Mouse (Mus musculus) adrenal gland (tissue): ENCODE data around the gene AC109138.7.

Experiments
- intact Hi-C: fragments of 180-260 bp; cut with DNase I; formaldehyde crosslinking; loops from one replicate; pipeline ENCODE4 v1.15.1; 2025

Gene AC109138.7

GRCm38 (mm10) chr19:4216041-4216685 is 2.0 kb downstream of the AC109138.7 start:
- intact Hi-C loops, result no loop called here

DNA sequence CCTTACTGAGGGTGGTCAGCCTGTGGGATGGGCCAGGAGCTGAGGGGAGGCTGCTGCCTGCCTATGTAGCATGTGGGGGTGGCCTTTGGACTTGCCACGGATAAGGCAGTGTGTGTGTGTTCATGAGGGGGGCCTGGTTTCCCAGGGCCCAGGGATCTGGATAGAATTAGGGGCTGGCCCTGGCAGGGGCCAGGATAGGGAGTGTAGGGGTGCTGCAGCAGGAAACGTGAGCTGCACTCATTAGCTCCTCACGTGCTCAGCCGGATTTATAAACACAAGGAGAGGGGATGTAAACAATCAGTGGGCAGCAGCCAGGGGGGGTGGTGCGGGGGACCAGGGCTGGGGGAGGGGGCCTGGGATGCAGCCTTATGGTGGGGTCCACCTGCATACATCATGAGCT is 3.0 kb downstream of the AC109138.7 start:
- intact Hi-C loops, result no loop called here

DNA sequence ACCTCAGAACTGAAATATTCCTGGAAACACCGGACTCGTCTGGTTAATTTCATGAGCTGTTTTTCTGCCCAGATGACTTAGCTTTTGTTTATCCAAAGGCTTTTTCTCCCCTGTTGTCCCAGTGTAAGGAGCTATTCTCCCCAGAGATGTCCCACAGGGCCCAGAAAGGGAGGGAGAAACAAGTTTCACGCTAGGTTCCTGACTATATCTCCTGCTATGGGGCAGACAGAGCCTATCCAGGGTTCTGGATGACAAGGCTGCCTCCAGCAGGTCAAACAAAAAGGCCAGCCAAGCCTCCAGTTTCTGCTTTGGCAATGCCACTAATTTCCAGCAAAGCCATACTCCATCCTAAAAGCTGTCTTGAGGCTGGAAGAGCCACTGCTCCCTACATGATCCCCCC is 3.7 kb downstream of the AC109138.7 start:
- intact Hi-C loops, result no loop called here

- intact Hi-C loops, result no loop called here
Measured at GRCm38 (mm10) chr19:4218293-4218692, 4.1 kb downstream of the AC109138.7 start.

DNA sequence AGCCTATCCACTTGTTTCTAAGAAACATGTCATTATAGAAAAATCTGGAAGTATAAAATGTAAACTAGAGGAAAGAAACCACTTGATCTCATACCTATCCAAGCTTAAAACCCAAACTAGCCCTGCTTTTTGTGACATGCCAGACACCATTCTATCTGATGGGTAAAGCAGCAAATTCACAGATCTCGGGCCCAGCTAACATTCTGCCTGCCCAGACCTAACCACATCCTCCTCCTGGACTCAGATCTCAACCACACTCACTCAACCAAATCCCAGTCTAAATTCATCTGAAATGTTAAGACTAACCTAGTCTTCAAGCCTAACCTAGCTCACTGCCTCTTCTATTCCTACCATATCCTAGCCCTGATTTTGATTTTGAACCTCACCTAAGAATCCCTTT is 4.6 kb downstream of the AC109138.7 start:
- intact Hi-C loops, result no loop called here

DNA sequence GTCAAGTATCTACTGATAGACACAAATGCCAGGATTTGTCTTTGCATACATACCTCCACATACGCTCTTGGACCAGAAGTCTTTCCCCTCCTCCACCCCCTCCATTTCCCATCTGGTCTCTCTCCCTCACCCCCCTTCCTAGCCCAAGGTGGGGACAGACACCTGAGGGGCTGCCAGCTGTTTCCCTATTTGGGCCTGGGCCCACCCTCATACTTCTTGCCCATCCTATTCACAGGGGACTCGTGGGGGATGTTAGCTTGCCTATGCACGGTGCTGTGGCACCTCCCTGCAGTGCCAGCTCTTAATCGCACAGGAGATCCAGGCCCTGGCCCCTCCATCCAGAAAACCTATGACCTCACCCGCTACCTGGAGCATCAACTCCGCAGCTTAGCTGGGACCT is 5.8 kb downstream of the AC109138.7 start:
- intact Hi-C loops, result no loop called here

- intact Hi-C loops, result no loop called here
Measured at GRCm38 (mm10) chr19:4220416-4220815, 6.3 kb downstream of the AC109138.7 start.

DNA sequence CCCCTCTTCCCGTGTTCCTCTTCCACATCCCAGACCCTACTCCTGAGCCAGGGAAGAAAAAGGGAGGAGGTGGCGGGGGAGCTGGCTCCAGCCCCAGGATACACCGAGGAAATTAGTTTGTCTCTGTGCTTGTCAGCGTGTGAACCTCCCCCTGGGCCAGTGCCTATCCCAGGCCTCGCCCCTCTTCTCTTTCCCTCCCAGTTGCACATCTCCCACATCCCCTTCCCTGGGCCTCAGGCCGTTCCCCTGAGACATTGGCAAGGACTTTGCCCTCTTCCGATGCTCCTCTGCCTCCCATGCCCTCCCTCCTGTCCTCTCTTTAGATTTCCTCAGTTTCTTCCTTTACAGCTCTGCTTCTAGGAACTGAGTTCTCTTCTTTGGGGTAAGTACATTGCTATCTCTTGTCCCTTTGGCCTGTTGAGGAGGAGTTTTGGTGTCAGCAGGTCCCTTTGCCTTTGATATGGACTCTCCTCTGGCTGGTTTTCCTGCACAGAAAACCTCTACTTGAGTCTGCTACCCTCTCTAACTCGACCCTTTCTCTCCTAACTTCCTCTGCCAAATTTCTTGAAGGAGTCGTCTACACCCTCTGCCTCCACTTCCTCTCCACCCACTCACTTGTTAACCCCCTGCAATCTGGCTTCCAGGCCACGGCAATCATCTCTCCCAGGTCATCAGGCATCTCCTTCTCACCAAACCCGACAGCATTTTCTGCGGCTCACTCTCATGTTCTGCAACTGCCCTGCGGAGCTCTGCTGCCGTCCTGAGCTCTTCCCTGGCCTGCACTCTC is 7.0 kb downstream of the AC109138.7 start:
- intact Hi-C loops, result no loop called here

- intact Hi-C loops, result no loop called here
Measured at GRCm38 (mm10) chr19:4222165-4222564, 8.0 kb downstream of the AC109138.7 start.

- intact Hi-C loops, result no loop called here
Measured at GRCm38 (mm10) chr19:4226779-4227178, 12.6 kb downstream of the AC109138.7 start.

DNA sequence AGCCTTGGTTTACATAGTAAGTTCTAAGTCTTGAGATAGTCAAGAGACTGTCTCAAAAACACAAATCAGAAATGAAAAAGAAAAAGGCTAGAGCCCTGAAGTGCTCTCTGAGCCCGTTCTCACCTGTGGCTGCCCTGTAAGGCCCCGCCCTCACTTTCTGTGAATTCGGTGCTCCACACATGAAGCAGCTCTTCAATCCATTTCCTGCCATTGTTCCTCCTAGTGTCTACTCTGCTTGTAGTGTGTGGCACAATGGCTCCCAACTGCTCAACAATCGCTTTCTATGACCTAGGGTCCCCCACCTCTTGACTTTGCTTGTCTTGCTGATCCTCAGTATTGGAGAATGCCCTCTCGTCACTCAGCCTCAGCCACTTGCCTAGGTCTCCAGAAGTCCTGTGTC is 13.3 kb downstream of the AC109138.7 start:
- intact Hi-C loops, result no loop called here

DNA sequence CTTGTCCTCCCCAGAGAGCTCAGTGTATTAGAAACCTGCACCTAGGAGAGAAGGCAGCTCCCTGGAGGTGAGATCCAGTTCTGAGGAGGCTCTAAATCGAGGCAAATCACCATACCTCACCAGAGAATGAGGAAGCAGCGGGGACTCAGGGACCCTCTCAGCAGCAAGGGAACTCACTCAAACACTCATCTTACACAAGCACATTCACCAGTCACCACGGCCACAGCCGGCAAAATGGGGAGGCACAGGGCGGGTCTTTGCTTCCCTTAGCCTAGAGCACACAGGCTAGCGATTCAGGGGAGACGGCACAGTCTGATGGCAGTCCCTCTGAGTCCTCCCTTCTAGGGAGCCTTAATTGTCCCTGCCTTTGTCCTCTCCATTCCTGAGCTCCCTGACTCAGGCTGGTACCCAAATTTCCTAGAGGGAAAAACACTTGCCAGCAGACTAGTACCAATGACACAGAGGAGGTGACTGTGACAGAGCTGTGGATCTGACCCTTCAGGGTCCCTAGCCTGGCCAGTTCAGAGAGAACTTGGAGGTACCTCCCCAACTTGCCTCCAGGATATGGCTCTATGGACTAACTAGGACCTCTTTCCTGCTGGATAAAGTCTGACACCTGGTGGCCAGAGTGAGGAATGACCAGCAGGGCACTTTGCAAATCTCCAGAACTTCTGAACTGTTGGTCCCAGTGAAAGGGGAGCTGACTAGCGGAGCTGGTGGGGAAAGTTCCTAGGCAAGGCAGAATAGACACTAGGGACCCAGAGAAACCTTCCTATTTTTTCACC is 13.9 kb downstream of the AC109138.7 start:
- intact Hi-C loops, result loop anchor here (1.0 kb wide), 1 partner anchor 21 kb away; no protein-coding TSS in a partner anchor

GRCm38 (mm10) chr19:4228891-4229290 is 14.7 kb downstream of the AC109138.7 start:
- intact Hi-C loops, result loop anchor here (1.0 kb wide), 1 partner anchor 22 kb away; no protein-coding TSS in a partner anchor

- intact Hi-C loops, result no loop called here
Measured at GRCm38 (mm10) chr19:4229451-4230076, 15.4 kb downstream of the AC109138.7 start.

DNA sequence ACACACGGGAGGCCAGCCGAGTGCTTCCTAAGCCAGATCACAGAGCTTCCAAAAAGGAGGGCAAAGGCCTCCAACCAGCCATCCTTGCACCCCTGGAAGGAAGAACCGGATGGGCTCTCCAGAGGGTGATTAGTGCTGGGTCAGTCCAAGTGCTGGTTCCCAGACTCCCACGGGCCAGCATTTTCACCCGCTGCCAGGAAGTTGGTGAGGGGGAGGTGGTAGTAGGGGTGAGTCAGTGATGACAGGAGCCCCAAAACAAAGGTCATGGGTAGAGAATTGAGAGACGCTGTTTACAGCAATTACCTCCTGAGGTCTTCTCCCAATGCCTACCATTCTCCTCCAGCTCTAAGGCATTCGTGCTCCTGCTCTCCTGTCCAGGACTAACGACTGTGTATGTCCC is 16.3 kb downstream of the AC109138.7 start:
- intact Hi-C loops, result no loop called here

- intact Hi-C loops, result no loop called here
Measured at GRCm38 (mm10) chr19:4231253-4232185, 17.4 kb downstream of the AC109138.7 start, which contains the start of gene Pold4. Gene Pold4, plus strand, starts transcription at chr19:4231899.

- intact Hi-C loops, result no loop called here
Measured at GRCm38 (mm10) chr19:4232186-4232572, 18.0 kb downstream of the AC109138.7 start.

DNA sequence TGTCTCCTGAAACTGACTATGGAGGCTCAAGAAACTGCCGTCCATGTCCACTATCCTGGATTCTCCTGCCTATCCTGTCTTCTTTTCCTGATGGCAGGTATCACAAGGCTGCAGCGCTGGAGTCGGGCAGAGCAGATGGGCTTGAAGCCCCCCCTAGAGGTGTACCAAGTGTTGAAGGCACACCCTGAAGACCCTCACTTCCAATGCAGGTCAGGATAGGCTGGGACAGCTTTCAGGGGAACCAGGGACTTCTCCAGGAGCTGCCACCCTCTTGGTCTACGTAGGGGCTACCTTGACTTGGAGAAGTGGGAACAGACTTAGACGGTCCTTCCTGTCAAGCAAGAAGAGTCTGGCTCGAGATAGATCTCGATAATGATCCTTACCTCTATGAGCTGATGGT is 18.5 kb downstream of the AC109138.7 start:
- intact Hi-C loops, result no loop called here

- intact Hi-C loops, result no loop called here
Measured at GRCm38 (mm10) chr19:4234548-4234947, 20.4 kb downstream of the AC109138.7 start.

DNA sequence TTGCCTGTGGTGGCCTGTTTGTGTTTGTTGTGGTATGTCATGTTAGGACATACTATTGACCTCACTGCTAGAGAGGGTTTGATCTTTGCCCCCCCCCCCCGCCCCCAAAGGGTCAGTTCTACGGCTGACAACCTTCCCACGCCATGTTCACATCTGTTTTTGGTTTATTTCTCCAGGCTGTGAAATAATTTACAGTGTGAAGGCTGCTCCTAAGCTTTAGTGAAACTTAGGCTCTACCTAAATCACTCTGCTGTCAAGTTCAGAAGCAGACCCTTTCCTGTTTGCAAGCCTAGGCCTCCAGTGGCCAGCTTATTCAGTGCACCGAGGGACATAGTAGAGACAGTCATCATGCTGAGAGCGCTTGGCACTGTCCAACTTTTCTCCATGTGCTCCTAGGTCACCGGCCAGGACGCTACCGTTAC is 26.1 kb downstream of the AC109138.7 start:
- intact Hi-C loops, result loop anchor here (5.0 kb wide), 1 partner anchor 33 kb away; no protein-coding TSS in a partner anchor
